Mouse (Mus musculus): ENCODE measurements at regions not wholly inside any gene's neighbourhood (a gene's known extent, or its start where the extent isn't known, plus 50 kb on each side); places are given as distances from the start of the nearest gene placed in this dataset.

- TF ChIP-seq GATA1 (IDR thresholded peaks at IDR 0.05; ENCODE audit: low read length) (no peak), TAL1 (IDR thresholded peaks at IDR 0.05; ENCODE audit: low read length) (no peak)
These were observed 471.6 kb downstream of the Med13l start for GRCm38 (mm10) chr5:119032051-119032450.
